Mouse (Mus musculus): ENCODE measurements around the gene Masp1.

Masp1 gene

GRCm38 (mm10) chr16:23517754-23518566, 2.7 kb downstream of the Masp1 start:
- in situ Hi-C loops (cut with MboI; ENCODE audit: low pct_unique_long_range_greater_than_20kb in 1 of 2, low sequenced_read_pairs in 2 of 2, unreplicated experiment in 1 of 2) = no loop called here

- in situ Hi-C loops (cut with MboI; ENCODE audit: low pct_unique_long_range_greater_than_20kb in 1 of 2, low sequenced_read_pairs in 2 of 2, unreplicated experiment in 1 of 2) = no loop called here
Observed at GRCm38 (mm10) chr16:23517230-23517629, 3.4 kb downstream of the Masp1 start.

GRCm38 (mm10) chr16:23516606-23517005, 4.0 kb downstream of the Masp1 start:
- in situ Hi-C loops (cut with MboI; ENCODE audit: low pct_unique_long_range_greater_than_20kb in 1 of 2, low sequenced_read_pairs in 2 of 2, unreplicated experiment in 1 of 2) = no loop called here

GRCm38 (mm10) chr16:23515766-23516165, 4.8 kb downstream of the Masp1 start:
- in situ Hi-C loops (cut with MboI; ENCODE audit: low pct_unique_long_range_greater_than_20kb in 1 of 2, low sequenced_read_pairs in 2 of 2, unreplicated experiment in 1 of 2) = no loop called here

- in situ Hi-C loops (cut with MboI; ENCODE audit: low pct_unique_long_range_greater_than_20kb in 1 of 2, low sequenced_read_pairs in 2 of 2, unreplicated experiment in 1 of 2) = no loop called here
Observed at GRCm38 (mm10) chr16:23513401-23513800, 7.2 kb downstream of the Masp1 start.

GRCm38 (mm10) chr16:23511166-23511935, 9.3 kb downstream of the Masp1 start:
- in situ Hi-C loops (cut with MboI; ENCODE audit: low pct_unique_long_range_greater_than_20kb in 1 of 2, low sequenced_read_pairs in 2 of 2, unreplicated experiment in 1 of 2) = no loop called here

GRCm38 (mm10) chr16:23505904-23506687, 14.5 kb downstream of the Masp1 start:
- in situ Hi-C loops (cut with MboI; ENCODE audit: low pct_unique_long_range_greater_than_20kb in 1 of 2, low sequenced_read_pairs in 2 of 2, unreplicated experiment in 1 of 2) = no loop called here

GRCm38 (mm10) chr16:23504320-23504744, 16.3 kb downstream of the Masp1 start:
- in situ Hi-C loops (cut with MboI; ENCODE audit: low pct_unique_long_range_greater_than_20kb in 1 of 2, low sequenced_read_pairs in 2 of 2, unreplicated experiment in 1 of 2) = no loop called here

- in situ Hi-C loops (cut with MboI; ENCODE audit: low pct_unique_long_range_greater_than_20kb in 1 of 2, low sequenced_read_pairs in 2 of 2, unreplicated experiment in 1 of 2) = no loop called here
Observed at GRCm38 (mm10) chr16:23503351-23503750, 17.3 kb downstream of the Masp1 start.

- in situ Hi-C loops (cut with MboI; ENCODE audit: low pct_unique_long_range_greater_than_20kb in 1 of 2, low sequenced_read_pairs in 2 of 2, unreplicated experiment in 1 of 2) = no loop called here
Observed at GRCm38 (mm10) chr16:23502478-23502877, 18.1 kb downstream of the Masp1 start.

GRCm38 (mm10) chr16:23501288-23501687, 19.3 kb downstream of the Masp1 start:
- in situ Hi-C loops (cut with MboI; ENCODE audit: low pct_unique_long_range_greater_than_20kb in 1 of 2, low sequenced_read_pairs in 2 of 2, unreplicated experiment in 1 of 2) = no loop called here

GRCm38 (mm10) chr16:23500558-23500957, 20.1 kb downstream of the Masp1 start:
- in situ Hi-C loops (cut with MboI; ENCODE audit: low pct_unique_long_range_greater_than_20kb in 1 of 2, low sequenced_read_pairs in 2 of 2, unreplicated experiment in 1 of 2) = no loop called here

GRCm38 (mm10) chr16:23498691-23499131, 21.9 kb downstream of the Masp1 start:
- in situ Hi-C loops (cut with MboI; ENCODE audit: low pct_unique_long_range_greater_than_20kb in 1 of 2, low sequenced_read_pairs in 2 of 2, unreplicated experiment in 1 of 2) = no loop called here

- in situ Hi-C loops (cut with MboI; ENCODE audit: low pct_unique_long_range_greater_than_20kb in 1 of 2, low sequenced_read_pairs in 2 of 2, unreplicated experiment in 1 of 2) = no loop called here
Observed at GRCm38 (mm10) chr16:23497881-23498280, 22.7 kb downstream of the Masp1 start.

- in situ Hi-C loops (cut with MboI; ENCODE audit: low pct_unique_long_range_greater_than_20kb in 1 of 2, low sequenced_read_pairs in 2 of 2, unreplicated experiment in 1 of 2) = no loop called here
Observed at GRCm38 (mm10) chr16:23497440-23497839, 23.2 kb downstream of the Masp1 start.

- in situ Hi-C loops (cut with MboI; ENCODE audit: low pct_unique_long_range_greater_than_20kb in 1 of 2, low sequenced_read_pairs in 2 of 2, unreplicated experiment in 1 of 2) = no loop called here
Observed at GRCm38 (mm10) chr16:23496245-23496924, 24.2 kb downstream of the Masp1 start.

GRCm38 (mm10) chr16:23492783-23493182, 27.8 kb downstream of the Masp1 start:
- in situ Hi-C loops (cut with MboI; ENCODE audit: low pct_unique_long_range_greater_than_20kb in 1 of 2, low sequenced_read_pairs in 2 of 2, unreplicated experiment in 1 of 2) = no loop called here

GRCm38 (mm10) chr16:23483292-23483691, 37.3 kb downstream of the Masp1 start:
- in situ Hi-C loops (cut with MboI; ENCODE audit: low pct_unique_long_range_greater_than_20kb in 1 of 2, low sequenced_read_pairs in 2 of 2, unreplicated experiment in 1 of 2) = no loop called here

Measured in mouse embryonic stem cell (cell line).